Mouse (Mus musculus) spleen, embryonic (tissue): Measurements from ENCODE around the gene Zfp942.
"Not testable (repeated sequence)": the region's sequence is repeated elsewhere in the genome, so short reads cannot be mapped to it uniquely, and the experiment has no call there.

Source experiments
- CTCF ChIA-PET: fragments of 350-600 bp; sonication (Branson Sonifier 250); formaldehyde crosslinking; loops from one replicate; lab custom pipeline; 2022; lab: Charles Lee

The Zfp942 gene

DNA sequence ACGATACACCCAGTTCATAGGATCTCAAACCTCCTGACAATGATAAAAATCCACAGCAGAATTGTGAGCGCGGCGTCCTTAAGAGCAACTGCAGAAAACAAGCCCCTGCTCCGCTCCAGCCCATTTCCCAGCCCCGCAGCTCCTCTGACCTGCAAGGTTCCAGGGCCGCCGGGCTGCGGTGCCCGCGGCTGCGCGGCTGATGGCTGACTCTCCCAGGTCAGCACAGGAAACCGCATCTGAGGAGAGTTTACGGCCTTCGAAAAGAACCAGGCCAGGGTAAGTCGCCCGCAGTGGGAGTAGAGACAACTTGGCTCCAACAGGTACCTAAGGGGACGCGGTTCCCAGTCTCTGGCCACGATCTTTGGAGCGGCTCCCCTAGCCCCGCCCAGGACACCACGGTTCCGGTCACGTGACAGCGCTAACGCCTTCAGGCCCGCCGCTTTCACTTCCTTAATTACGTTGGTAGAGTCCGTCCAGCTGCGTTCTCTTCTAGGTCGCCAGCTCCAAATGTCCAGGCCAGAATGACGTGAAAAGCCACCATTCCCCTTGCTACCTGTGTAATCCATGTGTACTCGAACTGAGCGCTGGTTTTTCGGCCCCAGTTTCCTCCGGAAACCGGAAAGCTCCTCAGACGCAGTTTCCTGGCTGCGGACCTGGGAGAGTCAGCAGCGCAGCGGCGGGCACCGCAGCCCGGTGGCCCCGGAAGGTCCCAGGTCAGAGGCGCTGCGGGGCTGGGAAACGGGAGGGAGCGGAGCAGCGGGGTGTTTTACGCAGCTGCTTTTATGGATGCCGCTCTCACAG, at the start of gene Zfp942, which contains the start of gene Zfp943:
Zfp942 (minus strand) TSS at position 358 of the 801 bp plus-strand sequence.
Zfp943 (plus strand) TSS at position 446 of the 801 bp plus-strand sequence.
- CTCF ChIA-PET, result not testable (repeated sequence)

DNA sequence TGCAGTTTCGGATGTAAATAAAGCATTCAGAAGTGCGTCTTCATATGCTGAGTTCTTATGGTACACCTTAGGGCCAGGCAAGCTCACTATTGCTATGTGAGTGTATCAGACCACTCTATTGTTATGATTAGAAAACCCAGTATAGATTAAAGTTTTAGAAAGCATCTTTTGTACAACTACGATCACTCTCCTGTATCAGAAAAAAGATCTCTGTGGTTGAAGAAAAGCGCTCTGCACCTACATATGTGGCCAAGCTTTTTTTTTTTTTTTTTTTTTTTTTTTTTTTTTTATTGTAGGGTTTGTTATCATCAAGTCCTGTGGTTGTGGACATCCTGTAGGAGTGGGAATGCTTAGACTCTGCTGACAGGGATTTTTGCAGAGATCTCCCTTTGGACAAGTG, 1.0 kb upstream of the Zfp942 start:
- CTCF ChIA-PET, result no interaction called here

DNA sequence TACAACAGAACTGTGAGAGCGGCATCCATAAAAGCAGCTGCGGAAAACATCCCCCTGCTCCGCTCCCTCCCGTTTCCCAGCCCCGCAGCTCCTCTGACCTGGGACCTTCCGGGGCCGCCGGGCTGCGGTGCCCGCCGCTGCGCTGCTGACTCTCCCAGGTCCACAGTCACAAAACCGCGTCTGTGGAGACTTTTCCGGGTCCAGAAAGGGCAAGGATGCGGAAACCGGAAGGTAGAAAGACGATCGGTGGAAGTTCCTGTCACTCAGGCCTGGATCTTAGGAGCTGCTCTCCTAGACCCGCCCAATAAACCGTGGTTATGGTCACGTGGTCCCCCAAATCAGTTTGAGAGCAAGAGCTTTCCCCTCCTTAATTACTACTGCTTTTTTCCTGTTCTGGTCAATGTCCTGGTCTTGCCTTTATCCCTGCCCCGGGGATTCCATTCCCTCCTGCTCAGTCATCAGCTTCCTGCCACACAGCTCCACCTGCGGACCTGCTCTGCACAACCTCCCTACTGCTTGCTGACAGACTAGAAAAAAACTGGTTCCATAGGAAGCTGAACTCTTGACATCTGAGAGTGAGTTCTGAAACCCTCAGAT, 52.7 kb downstream of the Zfp942 start, which contains the start of gene Zfp995:
Zfp995 (minus strand) TSS at position 471 of the 597 bp plus-strand sequence.
- CTCF ChIA-PET, result not testable (repeated sequence)

DNA sequence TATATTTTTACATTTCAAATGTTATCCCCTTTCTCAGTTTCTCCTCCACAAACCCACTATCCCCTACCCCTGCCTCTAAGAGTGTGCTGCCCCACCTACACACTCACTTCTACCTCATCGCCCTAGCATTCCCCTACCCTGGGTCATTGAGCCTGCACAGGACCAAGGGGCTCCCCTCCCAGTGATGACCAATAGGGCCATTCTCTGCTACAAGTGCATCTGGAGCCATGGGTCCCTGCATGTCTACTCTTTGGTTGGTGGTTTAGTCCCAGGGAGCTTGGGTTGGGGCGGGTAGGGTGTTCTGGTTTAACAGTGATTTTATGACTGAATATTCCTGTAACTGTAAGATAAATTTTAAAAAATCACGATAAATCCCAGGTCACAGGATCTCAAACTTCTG, 53.2 kb downstream of the Zfp942 start:
- CTCF ChIA-PET, result no interaction called here
